Mouse (Mus musculus) T-helper 17 cell (primary cell): ENCODE results near the gene 0610009B22Rik.

Source experiments
- in situ Hi-C, 2 experiments: fragments of 300-600 bp; cut with MboI, MseI; formaldehyde crosslinking; loops; 1 replicate in 1 of 2; 2 replicates in 1 of 2; pipeline ENCODE4 v1.15.1; 2025; ENCODE audit warnings: high pct_unique_total_duplicates in 2 of 2

The 0610009B22Rik gene

DNA sequence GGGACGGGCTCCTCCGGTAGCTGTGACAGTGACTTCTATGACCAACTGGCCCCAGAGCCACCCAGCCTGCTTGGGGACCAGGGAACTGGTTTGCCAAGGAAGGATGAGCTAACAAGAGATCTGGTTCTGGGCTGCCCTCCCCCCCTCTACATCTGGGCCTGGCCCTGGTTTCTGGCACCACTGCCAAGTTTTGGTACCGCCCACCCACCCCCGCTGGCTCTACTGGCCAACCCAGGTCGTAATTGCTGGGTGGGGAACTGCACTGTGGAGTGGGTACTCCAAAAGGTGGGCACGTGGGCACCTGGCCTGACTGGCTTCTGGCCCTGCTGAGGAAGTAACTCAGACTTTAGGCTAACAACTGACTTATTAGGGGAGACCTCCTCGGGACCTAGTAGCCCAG is 47.9 kb downstream of the 0610009B22Rik start:
- in situ Hi-C loops: loop anchor here in 1 of 2 experiments (5.0 kb wide), 1 partner anchor 47 kb away; the partner anchor contains the start of gene 0610009B22Rik

DNA sequence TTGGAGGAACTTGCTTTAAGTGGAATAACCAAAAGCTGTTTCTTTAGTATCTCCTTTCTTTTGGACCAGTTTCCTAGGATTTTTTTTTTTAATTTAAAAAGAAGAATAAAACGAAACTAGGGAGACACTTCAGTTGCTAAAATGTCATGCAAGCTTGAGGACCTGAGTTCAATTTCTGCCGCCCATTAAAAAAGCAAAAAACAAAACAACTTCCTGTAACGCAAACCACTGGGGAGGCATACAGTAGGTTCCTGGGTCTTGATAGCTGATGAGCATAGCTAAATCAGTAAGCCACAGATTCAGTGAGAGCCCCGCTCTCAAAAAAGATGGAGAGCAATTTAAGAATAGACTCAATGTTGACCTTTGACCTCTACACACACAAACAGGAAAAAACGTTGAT is 50.2 kb downstream of the 0610009B22Rik start:
- in situ Hi-C loops: no loop called here

DNA sequence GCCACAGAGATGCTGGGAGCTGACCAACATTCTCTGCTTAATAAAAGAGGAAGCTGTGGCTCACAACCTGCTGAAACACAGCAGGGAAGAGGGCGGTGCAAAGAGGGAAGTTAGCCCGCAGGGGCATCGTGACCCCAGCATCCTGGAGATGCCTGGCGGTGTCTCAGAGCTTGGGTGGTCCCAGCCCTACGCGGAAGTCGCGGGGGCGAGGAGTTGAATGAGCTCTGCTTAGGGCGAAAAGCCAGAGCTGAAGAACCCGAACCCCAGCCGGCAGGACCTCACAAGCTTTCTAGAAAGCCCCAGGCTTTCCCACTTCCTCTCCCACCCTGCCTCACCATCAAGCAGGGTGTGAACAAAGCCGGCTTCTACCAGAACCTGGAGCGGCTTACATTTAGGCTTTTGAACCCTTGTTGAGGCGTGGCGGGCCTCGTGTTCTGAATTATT is 50.7 kb downstream of the 0610009B22Rik start:
- in situ Hi-C loops: no loop called here

DNA sequence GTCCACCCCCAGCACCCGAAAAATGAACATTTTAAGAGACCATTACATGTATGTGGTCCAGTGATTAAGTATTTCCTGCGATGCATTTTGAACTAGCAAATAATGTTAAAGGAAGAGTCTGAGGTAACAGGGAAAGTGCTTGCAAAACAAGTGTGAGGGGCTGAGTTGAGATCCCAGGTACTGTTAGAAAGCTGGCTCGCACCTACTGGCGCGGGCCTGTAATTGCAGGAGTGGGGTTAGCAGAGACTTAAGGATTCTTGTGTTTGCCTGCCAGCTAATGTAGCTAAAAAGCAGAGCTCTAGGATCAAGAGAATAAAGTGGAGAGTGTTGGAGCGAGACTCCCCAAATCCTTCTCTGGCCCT is 52.4 kb downstream of the 0610009B22Rik start:
- in situ Hi-C loops: no loop called here

DNA sequence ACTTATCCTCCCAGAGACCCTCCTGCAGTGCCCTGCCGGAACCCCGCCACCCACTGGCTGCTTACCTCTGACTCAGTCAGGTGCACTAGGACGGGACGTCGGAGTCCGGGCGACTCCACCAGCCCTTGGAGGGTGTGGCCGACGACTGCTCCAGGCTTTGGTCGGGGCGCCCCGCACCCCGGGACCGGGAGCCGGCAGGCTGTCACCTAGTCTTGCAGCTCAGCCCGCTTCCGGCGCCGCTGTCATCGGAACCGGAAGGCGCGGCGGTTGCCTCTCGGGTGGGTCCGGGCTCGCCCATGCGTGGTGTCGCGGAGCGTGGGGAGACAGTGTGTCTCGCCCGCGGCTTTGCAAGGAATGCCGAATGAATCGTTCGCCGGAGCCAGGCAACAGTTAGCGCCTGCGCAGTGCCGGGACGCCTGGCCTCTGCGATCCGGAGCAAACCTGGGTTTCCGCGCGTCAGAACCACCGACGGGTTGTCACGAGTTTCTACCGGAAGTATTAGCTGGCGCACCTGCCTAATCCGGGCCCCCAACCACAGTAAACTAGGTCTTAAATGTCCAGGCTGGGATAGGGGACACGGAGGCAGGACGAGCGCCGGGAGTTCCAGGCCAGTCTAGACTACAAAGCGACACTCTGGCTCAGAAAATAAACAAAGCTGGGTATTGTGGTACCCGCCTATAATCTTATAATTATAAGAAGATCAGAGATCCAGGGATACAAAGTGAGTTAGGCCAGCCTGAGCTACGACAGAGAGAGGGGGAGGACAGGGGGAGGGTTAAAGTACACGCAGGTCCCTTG is 53.0 kb downstream of the 0610009B22Rik start, which contains the start of gene Rmnd5b:
TSS of gene Rmnd5b (minus strand) at position 372 of the 798 bp plus-strand sequence.
- in situ Hi-C loops: no loop called here
